Mouse (Mus musculus) intestine, embryonic 16.5 days (tissue): ENCODE measurements at regions not wholly inside any gene's neighbourhood (a gene's known extent, or its start where the extent isn't known, plus 50 kb on each side); places are given as distances from the start of the nearest gene placed in this dataset.

Experiments used
- ATAC-seq: fragments of 200-750 bp; cut with Nextera tagmentation; 2 replicates; pipeline ENCODE4 v1.8.0; 2017; ENCODE audit warnings: moderate TSS enrichment, moderate library complexity
- H3K27ac ChIP-seq: fragments of 300-500 bp; sonication (generic); 2 replicates; pipeline ENCODE4 v1.5.1; 2014; ENCODE audit warnings: mild to moderate bottlenecking, low read length
- H3K27me3 ChIP-seq: fragments of 300-500 bp; sonication (generic); replicated peaks from 2 replicates; pipeline ENCODE4 v1.6.1; 2014; ENCODE audit warnings: low read length, control low read depth, mixed read lengths; ENCODE audit not compliant: control insufficient read depth, insufficient read depth
- H3K36me3 ChIP-seq: fragments of 300-500 bp; sonication (generic); 2 replicates; pipeline ENCODE4 v1.6.1; 2014; ENCODE audit warnings: low read length, control low read depth; ENCODE audit not compliant: control insufficient read depth, insufficient read depth
- H3K4me1 ChIP-seq: fragments of 300-500 bp; sonication (generic); 2 replicates; pipeline ENCODE4 v1.6.1; 2014; ENCODE audit warnings: low read length, control low read depth, mixed read lengths; ENCODE audit not compliant: control insufficient read depth, insufficient read depth
- H3K4me2 ChIP-seq: fragments of 300-500 bp; sonication (generic); 2 replicates; pipeline ENCODE4 v1.6.1; 2014; ENCODE audit warnings: low read depth, low read length, control low read depth
- H3K4me3 ChIP-seq: fragments of 300-500 bp; sonication (generic); 2 replicates; pipeline ENCODE4 v1.5.1; 2014; ENCODE audit warnings: mild to moderate bottlenecking, low read length
- H3K9ac ChIP-seq: fragments of 300-500 bp; sonication (generic); 2 replicates; pipeline ENCODE4 v1.6.1; 2014; ENCODE audit warnings: low read depth, low read length
- H3K9me3 ChIP-seq: fragments of 300-500 bp; sonication (generic); 2 replicates; pipeline ENCODE4 v1.6.1; 2016; ENCODE audit warnings: low read length, control low read depth; ENCODE audit not compliant: control insufficient read depth
- WGBS: fragments of 180-500 bp; shearing (Covaris S2); extraction: QIAGEN DNeasy Blood & Tissue Kit; methylation state at CpG from one replicate; pipeline ENCODE4 v1.1.7; 2014; 5-methylcytosine and 5-hydroxymethylcytosine counted together

DNA sequence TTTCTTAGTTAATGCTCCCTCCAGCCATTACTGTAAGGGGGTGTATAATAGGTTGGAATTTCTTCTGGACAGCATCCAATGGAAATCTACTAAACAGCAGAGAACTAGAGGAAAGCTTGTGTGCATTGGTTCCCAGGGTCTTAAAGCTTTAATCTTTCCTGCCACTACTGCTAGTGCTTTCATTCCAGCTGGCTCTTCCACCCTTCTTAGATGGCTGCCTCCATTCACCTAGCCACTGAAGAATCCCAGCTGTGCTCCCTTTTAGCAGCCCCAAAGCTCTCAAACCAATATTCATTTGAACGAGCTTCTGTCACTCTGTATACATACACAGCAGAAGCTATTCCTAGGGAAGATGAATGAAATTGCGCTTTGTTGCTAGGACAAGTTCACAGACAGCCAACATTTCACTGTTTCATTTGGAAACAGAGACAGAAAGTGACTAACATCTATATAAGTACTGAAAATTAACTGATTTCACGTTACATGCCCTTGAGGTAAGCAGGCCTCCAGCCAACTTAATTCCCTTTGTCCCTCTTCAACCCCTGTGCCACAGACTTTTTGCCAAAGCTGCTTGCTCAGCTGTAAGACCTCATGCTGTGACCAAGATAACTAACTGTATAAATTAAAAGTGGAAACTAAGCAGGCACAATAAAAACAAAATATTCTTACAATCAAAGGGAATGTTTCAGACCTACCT, 388.3 kb downstream of the Gm1140 start:
- WGBS, result 48% methylated on average over 3 of the region's 3 CpGs
- H3K4me1 ChIP-seq, result no peaks in the 10 kb centered on the region
- no peak for ATAC-seq

DNA sequence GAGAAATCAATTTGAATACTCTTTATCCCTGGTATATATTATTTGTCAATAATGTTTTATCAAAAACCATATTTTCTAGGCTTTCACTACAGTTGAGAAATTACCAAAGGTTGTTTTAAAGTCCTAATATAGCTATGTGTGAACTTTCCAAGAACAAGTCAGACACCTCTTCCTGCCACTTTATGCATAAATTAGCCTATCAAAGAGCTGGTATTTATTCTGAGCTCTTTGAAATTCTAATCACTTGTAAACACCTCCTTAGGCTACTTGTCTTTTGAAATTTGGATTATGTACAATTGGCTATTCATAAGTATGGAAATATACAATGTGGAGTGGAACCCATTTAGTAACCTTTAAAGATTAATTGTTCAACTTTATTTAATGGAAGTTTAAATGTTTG, 409.5 kb downstream of the Gm1140 start:
- H3K9ac ChIP-seq, result no peak overlapping the region
- H3K4me1 ChIP-seq, result no peaks in the 10 kb centered on the region
- H3K4me2 ChIP-seq, result no peak overlapping the region
- no peak overlapping the region for H3K27ac ChIP-seq
- no peaks in the 10 kb centered on the region for H3K36me3 ChIP-seq
- H3K27me3 ChIP-seq, result no peaks in the 10 kb centered on the region
- no peak overlapping the region for H3K4me3 ChIP-seq
- no peak for ATAC-seq
- no peaks in the 10 kb centered on the region for H3K9me3 ChIP-seq

More for the DNA sequence above, 388.3 kb downstream of the Gm1140 start:
- Histone ChIP-seq H3K4me3 (no peak overlapping the region), H3K36me3 (no peaks in the 10 kb centered on the region), H3K27ac (no peak overlapping the region), H3K9me3 (no peaks in the 10 kb centered on the region), H3K9ac (no peak overlapping the region), H3K27me3 (no peaks in the 10 kb centered on the region), H3K4me2 (no peak overlapping the region)

DNA sequence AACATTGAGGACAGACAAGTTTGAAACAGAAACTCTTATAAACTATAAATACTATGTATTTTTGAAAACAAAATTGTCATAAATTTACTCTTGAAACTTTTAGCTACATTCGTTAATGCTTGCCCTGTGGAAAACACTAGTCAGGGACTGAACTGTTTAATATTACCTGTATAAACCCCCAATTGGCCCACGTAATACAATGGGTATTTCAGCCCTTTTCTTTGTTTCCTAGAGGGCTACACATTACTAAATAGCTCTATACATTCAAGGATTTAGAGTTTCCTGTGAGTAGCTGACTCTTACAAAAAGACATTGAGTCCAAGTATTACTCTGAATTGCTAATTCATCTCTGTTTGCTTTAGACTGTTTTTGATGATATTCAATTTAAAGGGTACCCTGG, 409.9 kb downstream of the Gm1140 start:
- Histone ChIP-seq H3K4me1 (no peaks in the 10 kb centered on the region), H3K9me3 (no peaks in the 10 kb centered on the region), H3K27ac (no peak overlapping the region), H3K4me3 (no peak overlapping the region), H3K36me3 (no peaks in the 10 kb centered on the region), H3K27me3 (no peaks in the 10 kb centered on the region), H3K9ac (no peak overlapping the region), H3K4me2 (no peak overlapping the region)
- ATAC-seq, result no peak
- WGBS, result 55% methylated on average over 2 of the region's 2 CpGs

DNA sequence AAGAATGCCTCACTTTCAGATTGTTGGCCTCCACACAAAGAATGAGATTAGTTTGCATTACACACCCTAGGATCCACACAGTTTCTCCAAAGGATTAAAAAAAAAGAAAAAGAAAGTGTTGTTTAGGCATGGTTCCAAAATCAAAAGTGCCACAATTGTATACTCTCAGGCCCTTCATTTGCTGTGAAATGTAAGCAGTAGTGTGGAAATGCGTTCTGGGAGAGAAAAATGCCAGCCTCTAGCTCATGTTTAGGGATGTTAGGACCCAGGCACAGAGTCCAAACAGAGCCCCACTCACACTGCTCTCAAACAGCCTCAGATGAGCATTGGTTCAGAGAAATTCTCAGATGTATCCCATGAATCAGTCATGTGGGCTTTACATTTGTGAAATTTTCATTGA, 410.4 kb downstream of the Gm1140 start:
- Histone ChIP-seq H3K27me3 (no peaks in the 10 kb centered on the region), H3K4me3 (no peak overlapping the region), H3K9me3 (no peaks in the 10 kb centered on the region), H3K4me2 (no peak overlapping the region), H3K27ac (no peak overlapping the region), H3K36me3 (no peaks in the 10 kb centered on the region), H3K4me1 (no peaks in the 10 kb centered on the region), H3K9ac (no peak overlapping the region)
- 46% methylated on average over 1 of the region's 1 CpGs for WGBS
- no peak for ATAC-seq

DNA sequence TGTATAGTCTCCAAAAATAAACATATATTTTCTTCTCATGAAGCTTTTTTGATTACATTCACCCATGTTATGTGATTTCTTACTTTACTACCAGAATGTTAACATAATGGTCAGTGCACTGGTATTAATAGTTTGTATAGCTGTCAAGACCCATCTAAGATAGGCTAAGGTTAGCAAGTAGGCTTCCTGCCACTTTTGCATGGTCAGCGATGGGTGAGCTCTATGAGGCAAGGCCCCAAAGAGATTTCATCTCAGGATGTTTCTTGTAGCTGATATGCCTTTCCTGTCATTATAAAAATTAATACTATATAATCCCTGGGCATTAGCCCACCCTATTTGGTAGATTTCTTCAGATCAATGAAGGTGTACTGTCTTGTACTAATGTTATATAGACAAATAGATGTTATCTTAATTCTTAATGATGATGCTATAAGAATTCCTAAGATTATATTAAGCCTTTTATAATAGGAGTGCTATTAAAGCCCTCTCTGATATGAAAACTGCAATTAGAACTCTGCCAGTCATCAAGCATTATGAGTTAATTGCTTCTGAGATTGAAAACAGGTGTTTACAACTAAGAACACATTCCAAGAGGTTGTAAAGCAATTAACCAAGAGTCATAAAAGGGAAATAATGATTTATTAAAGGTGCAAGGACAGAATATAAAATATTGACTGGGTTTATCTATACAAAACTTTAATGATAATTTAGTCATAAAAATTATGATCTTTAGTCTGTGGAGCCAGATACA, 454.6 kb downstream of the Gm1140 start:
- no peak overlapping the region for H3K9ac ChIP-seq
- H3K36me3 ChIP-seq, result no peaks in the 10 kb centered on the region
- H3K9me3 ChIP-seq, result no peaks in the 10 kb centered on the region
- peak; percentile 87 for ATAC-seq
- H3K27ac ChIP-seq, result no peak overlapping the region
- H3K4me2 ChIP-seq, result no peak overlapping the region
- no peaks in the 10 kb centered on the region for H3K27me3 ChIP-seq
- no peaks in the 10 kb centered on the region for H3K4me1 ChIP-seq
- no peak overlapping the region for H3K4me3 ChIP-seq
- WGBS, result 56% methylated on average over 1 of the region's 1 CpGs

DNA sequence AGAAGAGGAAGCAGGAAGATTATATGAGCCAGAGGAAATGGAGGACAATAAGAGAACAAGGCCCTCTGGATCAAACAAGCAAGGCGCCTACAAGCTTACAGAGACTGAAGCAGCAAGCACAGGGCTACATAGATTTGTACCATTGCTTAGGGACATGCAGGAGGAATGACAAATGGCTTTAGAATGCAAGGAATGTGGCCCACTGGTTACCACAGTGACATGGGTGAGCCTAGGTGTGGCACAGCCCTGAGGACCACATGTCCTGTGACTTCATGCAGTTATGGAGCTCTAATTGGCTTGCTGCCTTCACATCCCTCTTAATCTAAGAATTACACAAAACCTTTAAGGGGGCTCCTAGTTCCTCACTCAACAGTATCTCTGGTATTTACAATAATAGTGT, 483.1 kb downstream of the Gm1140 start:
- Histone ChIP-seq H3K9me3 (no peaks in the 10 kb centered on the region), H3K27ac (no peak overlapping the region), H3K27me3 (no peaks in the 10 kb centered on the region), H3K9ac (no peak overlapping the region), H3K4me1 (no peaks in the 10 kb centered on the region), H3K4me2 (no peak overlapping the region), H3K36me3 (no peaks in the 10 kb centered on the region), H3K4me3 (no peak overlapping the region)
- no peak for ATAC-seq
- 70% methylated on average over 1 of the region's 1 CpGs for WGBS
